Mouse (Mus musculus) adrenal gland, adult 8-10 months (tissue): ENCODE measurements at regions not wholly inside any gene's neighbourhood (a gene's known extent, or its start where the extent isn't known, plus 50 kb on each side); places are given as distances from the start of the nearest gene placed in this dataset.

Source experiments
- DNase-seq: peaks from one replicate; pipeline ENCODE4 v3.0.0; 2022

GRCm38 (mm10) chr14:67139152-67139551 is 1130.1 kb upstream of the Gulo start:
- no peak for DNase-seq

- DNase-seq, result no peak
Observed at GRCm38 (mm10) chr14:67136141-67136498, 1127.1 kb upstream of the Gulo start.

GRCm38 (mm10) chr14:67135221-67136140 is 1126.5 kb upstream of the Gulo start:
- DNase-seq, result peak; percentile 43

GRCm38 (mm10) chr14:67133221-67133620 is 1124.2 kb upstream of the Gulo start:
- no peak for DNase-seq

GRCm38 (mm10) chr14:67127118-67127517 is 1118.1 kb upstream of the Gulo start:
- no peak for DNase-seq

- DNase-seq, result no peak
Observed at GRCm38 (mm10) chr14:67126254-67126653, 1117.2 kb upstream of the Gulo start.

- no peak for DNase-seq
Observed at GRCm38 (mm10) chr14:67123300-67123699, 1114.3 kb upstream of the Gulo start.
